Mouse (Mus musculus): ENCODE results near the gene C1ra. TPM values are rescaled to one million over a fixed set of nuclear protein-coding genes. Genes with fewer than 3 reads are reported as not detected.
A peak's percentile ranks its signal among the peaks of the same experiment; 100 is the strongest.
"Not testable (repeated sequence)": the region's sequence is repeated elsewhere in the genome, so short reads cannot be mapped to it uniquely, and the experiment has no call there.

C1ra gene
- polyA plus RNA-seq, 1 experiment from 2014 or later = 0.12 TPM

DNA sequence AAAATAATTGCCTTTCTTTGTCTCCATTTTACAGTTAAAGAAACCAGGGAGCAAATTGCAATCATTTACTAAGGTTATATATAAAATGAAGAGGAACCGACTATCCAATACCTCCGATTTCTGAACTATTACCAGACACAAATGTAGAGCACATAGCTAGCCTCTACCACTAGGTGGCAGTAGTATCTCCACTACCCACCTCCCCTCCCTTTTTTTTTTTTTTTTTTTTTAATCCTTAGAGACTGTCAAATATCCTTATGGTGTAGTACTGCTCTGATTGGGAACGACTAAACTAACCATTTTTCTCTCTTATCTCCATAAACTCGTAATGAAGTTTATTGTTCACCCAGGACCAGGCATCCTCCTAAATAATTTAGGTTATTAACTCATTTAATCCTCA is 31.9 kb upstream of the C1ra start:
- ATAC-seq (ENCODE audit: low FRiP score, low TSS enrichment) (no peak), DNase-seq (peak; percentile 72)
- 58% methylated on average over 4 of the region's 4 CpGs for WGBS
- Histone ChIP-seq H3K4me3 (replicated peaks; ENCODE audit: low read depth, low read length) (no peak overlapping the region), H3K4me2 (ENCODE audit: low read length) (no peak overlapping the region), H3K4me1 (ENCODE audit: control insufficient read depth, insufficient read depth, low read length) (no peaks in the 10 kb centered on the region), H3K9me3 (ENCODE audit: control insufficient read depth, low read length) (no peaks in the 10 kb centered on the region), H3K27me3 (ENCODE audit: control insufficient read depth, insufficient read depth, low read length) (no peaks in the 10 kb centered on the region), H3K27ac (replicated peaks; ENCODE audit: low read depth, low read length) (no peak overlapping the region), H3K9ac (replicated peaks; ENCODE audit: low read length) (no peak overlapping the region), H3K36me3 (ENCODE audit: control insufficient read depth, insufficient read depth, low read length) (no peaks in the 10 kb centered on the region)

DNA sequence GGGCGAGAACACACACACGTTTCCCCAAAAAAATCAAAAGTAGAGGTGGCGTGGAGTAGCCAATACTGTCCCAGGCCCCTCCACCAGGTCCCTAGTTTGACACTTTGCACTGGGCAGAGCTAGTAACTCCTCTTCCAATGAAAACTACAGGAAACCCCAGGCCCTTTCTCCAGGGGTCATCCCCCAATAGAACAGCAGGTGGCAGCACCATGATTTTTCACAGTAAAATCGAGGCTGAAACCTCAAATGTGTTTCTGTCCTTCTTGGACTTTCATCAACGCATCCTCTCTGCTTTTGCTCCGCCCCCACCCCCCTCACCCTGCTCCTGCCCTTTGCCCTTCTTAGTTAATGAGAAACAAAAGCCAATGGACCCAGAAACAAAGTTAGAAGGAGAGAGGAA is 30.6 kb upstream of the C1ra start:
- ATAC-seq (ENCODE audit: low FRiP score, low TSS enrichment) (no peak; the same call in 1 of the 2 replicates), DNase-seq (peak; percentile 75)
- no peak overlapping the region for H3K27ac ChIP-seq (replicated peaks; ENCODE audit: low read depth, low read length)
- no peaks in the 10 kb centered on the region for H3K4me1 ChIP-seq (ENCODE audit: control insufficient read depth, insufficient read depth, low read length)
- H3K27me3 ChIP-seq (ENCODE audit: control insufficient read depth, insufficient read depth, low read length) = no peaks in the 10 kb centered on the region
- H3K9ac ChIP-seq (replicated peaks; ENCODE audit: low read length) = no peak overlapping the region
- H3K4me3 ChIP-seq (replicated peaks; ENCODE audit: low read depth, low read length) = no peak overlapping the region
- 30% methylated on average over 6 of the region's 6 CpGs for whole genome bisulfite sequencing
- H3K4me2 ChIP-seq (ENCODE audit: low read length) = no peak overlapping the region
- H3K9me3 ChIP-seq (ENCODE audit: control insufficient read depth, low read length) = no peaks in the 10 kb centered on the region
- H3K36me3 ChIP-seq (ENCODE audit: control insufficient read depth, insufficient read depth, low read length) = no peaks in the 10 kb centered on the region

DNA sequence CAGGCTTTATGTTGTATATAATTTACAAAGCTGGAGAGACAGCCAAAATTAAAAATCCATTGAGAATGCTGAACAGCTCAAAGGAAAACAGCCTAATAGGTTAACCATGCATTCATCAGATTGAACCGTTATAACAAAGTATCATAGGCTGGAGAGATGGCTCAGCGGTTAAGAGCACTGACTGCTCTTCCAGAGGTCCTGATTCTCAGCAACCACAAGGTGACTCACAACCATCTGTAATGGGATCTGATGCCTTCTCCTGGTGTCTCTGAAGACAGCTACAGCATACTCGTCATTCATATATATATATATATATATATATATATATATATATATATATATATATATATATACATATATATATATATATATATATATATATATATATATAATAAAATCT is 28.4 kb upstream of the C1ra start:
- WGBS = 91% methylated on average over 3 of the region's 3 CpGs
- H3K9ac ChIP-seq (replicated peaks; ENCODE audit: low read length); ATAC-seq (ENCODE audit: low FRiP score, low TSS enrichment); H3K9me3 ChIP-seq (ENCODE audit: control insufficient read depth, low read length); DNase-seq; H3K27ac ChIP-seq (replicated peaks; ENCODE audit: low read depth, low read length); H3K4me1 ChIP-seq (ENCODE audit: control insufficient read depth, insufficient read depth, low read length); H3K36me3 ChIP-seq (ENCODE audit: control insufficient read depth, insufficient read depth, low read length); H3K4me2 ChIP-seq (ENCODE audit: low read length); H3K27me3 ChIP-seq (ENCODE audit: control insufficient read depth, insufficient read depth, low read length); H3K4me3 ChIP-seq (replicated peaks; ENCODE audit: low read depth, low read length): not testable (repeated sequence)

DNA sequence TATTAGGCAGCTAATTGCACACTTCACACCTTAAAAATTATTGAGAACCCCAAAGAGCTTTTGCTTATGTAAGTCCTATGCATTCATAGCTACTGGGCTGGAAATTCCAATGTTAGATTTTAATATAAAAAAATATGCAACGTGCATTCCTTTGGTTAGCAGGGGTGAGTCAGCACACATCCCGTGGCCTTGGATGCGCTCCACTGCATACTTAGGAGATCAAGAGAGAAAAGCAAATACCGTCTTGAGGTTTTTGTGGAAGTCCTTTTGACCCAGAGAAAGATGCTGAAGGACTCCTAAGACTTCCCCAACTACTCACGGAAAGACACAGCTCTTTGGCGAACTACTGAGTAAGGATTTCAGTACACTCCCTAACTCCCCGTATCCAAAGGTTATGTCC is 27.4 kb upstream of the C1ra start:
- Histone ChIP-seq H3K4me3 (replicated peaks; ENCODE audit: low read depth, low read length) (no peak overlapping the region), H3K9me3 (ENCODE audit: control insufficient read depth, low read length) (no peaks in the 10 kb centered on the region), H3K4me2 (ENCODE audit: low read length) (peak overlapping the region; percentile 31; the same call in 1 of the 2 replicates), H3K27ac (replicated peaks; ENCODE audit: low read depth, low read length) (no peak overlapping the region), H3K36me3 (ENCODE audit: control insufficient read depth, insufficient read depth, low read length) (no peaks in the 10 kb centered on the region), H3K4me1 (ENCODE audit: control insufficient read depth, insufficient read depth, low read length) (no peaks in the 10 kb centered on the region), H3K9ac (replicated peaks; ENCODE audit: low read length) (no peak overlapping the region), H3K27me3 (ENCODE audit: control insufficient read depth, insufficient read depth, low read length) (no peaks in the 10 kb centered on the region)
- 84% methylated on average over 7 of the region's 7 CpGs for WGBS
- no peak for ATAC-seq (ENCODE audit: low FRiP score, low TSS enrichment)
- DNase-seq = no peak

DNA sequence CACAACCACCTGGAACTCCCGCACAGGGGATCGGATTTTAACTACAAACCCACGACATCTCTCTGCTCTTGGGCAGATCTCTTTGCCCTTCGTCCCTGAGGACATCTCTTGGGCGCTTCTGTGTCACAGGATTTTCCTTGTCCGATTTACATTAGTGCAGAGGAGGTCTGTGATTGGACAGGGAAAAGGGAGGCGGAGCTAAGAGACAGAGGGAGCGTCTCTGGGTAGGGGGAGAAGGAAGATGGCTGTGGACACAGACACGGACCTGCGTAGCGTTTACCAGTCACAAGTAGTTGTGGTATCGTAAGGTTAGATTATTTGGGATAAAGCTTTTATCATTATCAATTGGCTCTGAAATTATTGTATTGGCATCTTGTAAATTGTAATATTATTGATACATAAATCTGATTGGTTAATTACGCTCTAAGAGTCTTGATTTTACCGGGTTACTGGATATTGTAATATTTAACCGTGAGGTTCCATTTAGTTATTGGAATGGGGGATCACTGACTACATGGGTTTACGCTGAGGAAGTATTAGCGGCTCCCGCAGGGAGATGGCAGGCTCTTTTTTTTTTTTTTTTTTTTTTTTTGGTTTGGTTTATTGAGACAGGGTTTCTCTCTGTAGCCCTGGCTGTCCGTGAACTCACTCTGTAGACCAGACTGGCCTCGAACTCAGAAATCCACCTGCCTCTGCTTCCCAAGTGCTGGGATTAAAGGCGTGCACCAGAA is 26.6 kb upstream of the C1ra start:
- H3K4me1 ChIP-seq (ENCODE audit: control insufficient read depth, insufficient read depth, low read length) = no peaks in the 10 kb centered on the region
- no peak overlapping the region for H3K27ac ChIP-seq (replicated peaks; ENCODE audit: low read depth, low read length)
- DNase-seq (peak; percentile 83), ATAC-seq (ENCODE audit: low FRiP score, low TSS enrichment) (peak; percentile 91)
- H3K9ac ChIP-seq (replicated peaks; ENCODE audit: low read length) = no peak overlapping the region; the same call in 1 of the 2 replicates
- H3K27me3 ChIP-seq (ENCODE audit: control insufficient read depth, insufficient read depth, low read length) = no peaks in the 10 kb centered on the region
- no peaks in the 10 kb centered on the region for H3K36me3 ChIP-seq (ENCODE audit: control insufficient read depth, insufficient read depth, low read length)
- H3K9me3 ChIP-seq (ENCODE audit: control insufficient read depth, low read length) = no peaks in the 10 kb centered on the region
- WGBS = 29% methylated on average over 21 of the region's 21 CpGs
- peak overlapping the region; percentile 31 for H3K4me2 ChIP-seq (ENCODE audit: low read length)
- H3K4me3 ChIP-seq (replicated peaks; ENCODE audit: low read depth, low read length) = peak overlapping the region; percentile 5

DNA sequence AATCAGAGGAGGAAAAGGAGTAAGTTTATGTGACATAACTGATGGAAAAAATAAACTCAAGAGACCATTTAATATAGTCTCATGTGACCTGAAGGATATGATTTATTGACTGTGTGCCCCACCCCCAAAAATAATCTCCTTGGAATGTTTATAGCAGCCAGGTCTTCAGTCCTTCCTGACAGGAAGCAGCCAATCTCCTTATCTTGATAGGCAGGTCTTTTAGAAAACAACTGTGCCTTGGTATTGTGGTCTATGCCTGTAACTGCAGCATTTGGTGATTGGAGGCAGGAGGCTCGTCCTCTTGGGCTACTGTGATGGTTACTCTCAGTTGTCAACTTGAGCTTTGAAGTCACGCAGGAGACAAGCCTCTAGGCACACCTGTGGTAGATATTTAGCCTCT is 24.7 kb upstream of the C1ra start:
- Histone ChIP-seq H3K4me2 (ENCODE audit: low read length) (no peak overlapping the region), H3K27ac (replicated peaks; ENCODE audit: low read depth, low read length) (no peak overlapping the region), H3K9me3 (ENCODE audit: control insufficient read depth, low read length) (no peaks in the 10 kb centered on the region), H3K9ac (replicated peaks; ENCODE audit: low read length) (no peak overlapping the region), H3K36me3 (ENCODE audit: control insufficient read depth, insufficient read depth, low read length) (no peaks in the 10 kb centered on the region), H3K27me3 (ENCODE audit: control insufficient read depth, insufficient read depth, low read length) (no peaks in the 10 kb centered on the region), H3K4me1 (ENCODE audit: control insufficient read depth, insufficient read depth, low read length) (no peaks in the 10 kb centered on the region), H3K4me3 (replicated peaks; ENCODE audit: low read depth, low read length) (no peak overlapping the region)
- WGBS = 63% methylated on average over 2 of the region's 2 CpGs
- DNase-seq (no peak), ATAC-seq (ENCODE audit: low FRiP score, low TSS enrichment) (no peak)

DNA sequence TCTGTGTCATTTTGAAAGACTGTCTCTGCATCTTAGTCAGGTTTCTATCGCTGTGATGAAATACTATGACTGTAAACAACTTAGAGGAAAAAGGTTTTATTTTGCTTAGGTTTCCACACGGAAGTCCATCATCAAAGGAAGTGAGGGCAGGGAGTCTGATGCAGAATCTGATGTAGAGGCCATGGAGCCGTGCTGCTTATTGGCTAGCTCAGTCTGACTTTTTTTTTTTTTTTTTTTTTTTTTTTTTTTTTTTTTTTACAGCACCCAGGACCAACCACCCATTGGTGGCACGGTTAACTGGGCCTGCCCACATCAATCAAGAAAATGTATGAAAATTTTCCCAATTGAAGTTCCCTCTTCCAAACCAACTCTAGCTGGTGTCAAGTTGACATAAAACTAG is 23.3 kb upstream of the C1ra start:
- DNase-seq = no peak
- 84% methylated on average over 4 of the region's 4 CpGs for WGBS
- H3K4me2 ChIP-seq (ENCODE audit: low read length) = no peak overlapping the region
- no peak overlapping the region for H3K27ac ChIP-seq (replicated peaks; ENCODE audit: low read depth, low read length)
- no peak for ATAC-seq (ENCODE audit: low FRiP score, low TSS enrichment)
- no peaks in the 10 kb centered on the region for H3K9me3 ChIP-seq (ENCODE audit: control insufficient read depth, low read length)
- no peaks in the 10 kb centered on the region for H3K4me1 ChIP-seq (ENCODE audit: control insufficient read depth, insufficient read depth, low read length)
- no peaks in the 10 kb centered on the region for H3K36me3 ChIP-seq (ENCODE audit: control insufficient read depth, insufficient read depth, low read length)
- no peak overlapping the region for H3K4me3 ChIP-seq (replicated peaks; ENCODE audit: low read depth, low read length)
- no peaks in the 10 kb centered on the region for H3K27me3 ChIP-seq (ENCODE audit: control insufficient read depth, insufficient read depth, low read length)
- H3K9ac ChIP-seq (replicated peaks; ENCODE audit: low read length) = no peak overlapping the region

DNA sequence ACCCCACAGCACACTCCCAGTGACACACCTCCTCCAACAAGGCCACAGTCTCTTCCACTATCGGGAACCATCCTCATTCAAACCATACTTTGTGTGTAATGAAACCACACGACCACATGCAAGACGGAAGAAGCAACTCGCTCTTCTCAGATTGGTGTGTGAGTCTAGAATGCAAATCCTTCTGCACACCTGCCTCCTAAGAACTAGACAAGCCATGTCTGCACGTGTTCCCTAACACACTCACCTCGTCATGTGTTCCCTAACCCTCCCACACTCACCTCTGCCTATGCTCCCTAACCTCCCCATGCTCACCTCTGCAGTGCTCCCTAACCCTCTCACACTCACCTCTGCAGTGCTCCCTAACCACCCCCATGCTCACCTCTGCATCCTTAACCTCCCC is 20.8 kb upstream of the C1ra start:
- WGBS = 87% methylated on average over 6 of the region's 6 CpGs
- Histone ChIP-seq H3K27me3 (ENCODE audit: control insufficient read depth, insufficient read depth, low read length) (no peaks in the 10 kb centered on the region), H3K36me3 (ENCODE audit: control insufficient read depth, insufficient read depth, low read length) (no peaks in the 10 kb centered on the region), H3K9ac (replicated peaks; ENCODE audit: low read length) (no peak overlapping the region), H3K9me3 (ENCODE audit: control insufficient read depth, low read length) (no peaks in the 10 kb centered on the region), H3K4me1 (ENCODE audit: control insufficient read depth, insufficient read depth, low read length) (no peaks in the 10 kb centered on the region), H3K4me3 (replicated peaks; ENCODE audit: low read depth, low read length) (no peak overlapping the region), H3K4me2 (ENCODE audit: low read length) (no peak overlapping the region), H3K27ac (replicated peaks; ENCODE audit: low read depth, low read length) (no peak overlapping the region)
- ATAC-seq (ENCODE audit: low FRiP score, low TSS enrichment) = no peak
- no peak for DNase-seq

DNA sequence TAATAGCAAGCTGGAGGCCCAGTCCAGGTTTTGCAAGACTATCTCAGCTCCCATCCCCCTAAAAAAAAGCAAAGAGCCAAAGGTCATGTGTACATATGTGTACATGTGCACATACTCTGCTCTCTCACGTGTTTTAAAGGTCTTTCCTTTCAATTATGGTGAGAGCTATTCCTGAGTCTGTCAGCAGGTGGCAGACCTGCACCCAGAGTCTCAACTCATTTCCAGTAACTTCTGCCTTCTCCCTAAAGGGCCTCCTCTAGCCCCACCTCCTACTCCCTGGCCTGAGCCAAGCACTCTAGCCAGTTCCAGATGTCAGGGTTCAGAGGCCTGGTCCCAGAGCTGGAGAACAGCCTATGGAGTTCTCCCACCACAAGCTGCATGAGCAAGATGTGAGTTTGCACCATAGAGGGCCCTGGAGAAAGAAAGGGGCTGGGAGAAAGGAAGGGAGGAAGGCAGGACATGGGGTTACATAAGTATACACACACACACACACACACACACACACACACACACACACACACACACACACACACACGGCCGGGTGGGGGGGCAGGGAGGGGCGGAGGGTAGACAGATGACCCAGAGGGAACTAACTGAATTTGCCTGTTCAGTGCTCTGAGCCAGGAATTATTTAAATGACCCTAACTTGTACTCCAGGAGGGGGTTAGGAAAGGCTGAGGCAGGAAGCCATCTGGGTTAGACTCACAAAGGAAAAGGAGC is 19.2 kb upstream of the C1ra start, which contains the start of gene C1rl:
Gene C1rl, plus strand, starts transcription at position 272 of the 720 bp plus-strand sequence.
- Histone ChIP-seq H3K4me3 (replicated peaks; ENCODE audit: low read depth, low read length) (no peak within 1 kb of the TSS), H3K27me3 (ENCODE audit: control insufficient read depth, insufficient read depth, low read length) (no peaks in the 10 kb centered on the region), H3K9me3 (ENCODE audit: control insufficient read depth, low read length) (no peaks in the 10 kb centered on the region), H3K4me1 (ENCODE audit: control insufficient read depth, insufficient read depth, low read length) (no peaks in the 10 kb centered on the region), H3K27ac (replicated peaks; ENCODE audit: low read depth, low read length) (no peak within 1 kb of the TSS), H3K9ac (replicated peaks; ENCODE audit: low read length) (no peak within 1 kb of the TSS), H3K4me2 (ENCODE audit: low read length) (no peak within 1 kb of the TSS), H3K36me3 (ENCODE audit: control insufficient read depth, insufficient read depth, low read length) (no peaks in the 10 kb centered on the region)
- 67% methylated on average over 4 of the region's 4 CpGs for WGBS
- peak; percentile 78 for DNase-seq
- peak; percentile 55; the same call in 1 of the 2 replicates for ATAC-seq (ENCODE audit: low FRiP score, low TSS enrichment)

Data from midbrain, embryonic 14.5 days (tissue).